Mouse (Mus musculus) intestine, embryonic 16.5 days (tissue): ENCODE measurements around the gene Vat1l. TPM values are rescaled to one million over a fixed set of nuclear protein-coding genes. Genes with fewer than 3 reads are reported as not detected.

ENCODE experiments used
- ATAC-seq: fragments of 200-750 bp; cut with Nextera tagmentation; 2 replicates; pipeline ENCODE4 v1.8.0; 2017; ENCODE audit warnings: moderate TSS enrichment, moderate library complexity
- H3K27ac ChIP-seq: fragments of 300-500 bp; sonication (generic); 2 replicates; pipeline ENCODE4 v1.5.1; 2014; ENCODE audit warnings: mild to moderate bottlenecking, low read length
- H3K27me3 ChIP-seq: fragments of 300-500 bp; sonication (generic); replicated peaks from 2 replicates; pipeline ENCODE4 v1.6.1; 2014; ENCODE audit warnings: low read length, control low read depth, mixed read lengths; ENCODE audit not compliant: control insufficient read depth, insufficient read depth
- H3K36me3 ChIP-seq: fragments of 300-500 bp; sonication (generic); 2 replicates; pipeline ENCODE4 v1.6.1; 2014; ENCODE audit warnings: low read length, control low read depth; ENCODE audit not compliant: control insufficient read depth, insufficient read depth
- H3K4me1 ChIP-seq: fragments of 300-500 bp; sonication (generic); 2 replicates; pipeline ENCODE4 v1.6.1; 2014; ENCODE audit warnings: low read length, control low read depth, mixed read lengths; ENCODE audit not compliant: control insufficient read depth, insufficient read depth
- H3K4me2 ChIP-seq: fragments of 300-500 bp; sonication (generic); 2 replicates; pipeline ENCODE4 v1.6.1; 2014; ENCODE audit warnings: low read depth, low read length, control low read depth
- H3K4me3 ChIP-seq: fragments of 300-500 bp; sonication (generic); 2 replicates; pipeline ENCODE4 v1.5.1; 2014; ENCODE audit warnings: mild to moderate bottlenecking, low read length
- H3K9ac ChIP-seq: fragments of 300-500 bp; sonication (generic); 2 replicates; pipeline ENCODE4 v1.6.1; 2014; ENCODE audit warnings: low read depth, low read length
- H3K9me3 ChIP-seq: fragments of 300-500 bp; sonication (generic); 2 replicates; pipeline ENCODE4 v1.6.1; 2016; ENCODE audit warnings: low read length, control low read depth; ENCODE audit not compliant: control insufficient read depth
- WGBS: fragments of 180-500 bp; shearing (Covaris S2); extraction: QIAGEN DNeasy Blood & Tissue Kit; methylation state at CpG from one replicate; pipeline ENCODE4 v1.1.7; 2014; 5-methylcytosine and 5-hydroxymethylcytosine counted together
- polyA plus RNA-seq: library from polyadenylated mRNA; unstranded; fragments of >200 nt; fragmentation: Nextera tagmentation; extraction: Ambion mirVana; gene quantifications from 2 replicates; pipeline ENCODE4 v1.2.1, GENCODE M21; 2015

The Vat1l gene
- polyA plus RNA-seq, 1 experiment from 2014 or later, result 2.3 TPM

- Histone ChIP-seq H3K4me1 (peaks cover 4% of the 10 kb centered on the region; the same call in 1 of the 2 replicates), H3K9ac (no peak overlapping the region), H3K36me3 (no peaks in the 10 kb centered on the region), H3K27me3 (peaks cover 24% of the 10 kb centered on the region), H3K9me3 (no peaks in the 10 kb centered on the region), H3K4me3 (no peak overlapping the region), H3K4me2 (no peak overlapping the region), H3K27ac (no peak overlapping the region)
- ATAC-seq, result no peak
- WGBS, result 11% methylated on average over 8 of the region's 8 CpGs
Observed at GRCm38 (mm10) chr8:114206421-114206983, 1.1 kb downstream of the Vat1l start.

DNA sequence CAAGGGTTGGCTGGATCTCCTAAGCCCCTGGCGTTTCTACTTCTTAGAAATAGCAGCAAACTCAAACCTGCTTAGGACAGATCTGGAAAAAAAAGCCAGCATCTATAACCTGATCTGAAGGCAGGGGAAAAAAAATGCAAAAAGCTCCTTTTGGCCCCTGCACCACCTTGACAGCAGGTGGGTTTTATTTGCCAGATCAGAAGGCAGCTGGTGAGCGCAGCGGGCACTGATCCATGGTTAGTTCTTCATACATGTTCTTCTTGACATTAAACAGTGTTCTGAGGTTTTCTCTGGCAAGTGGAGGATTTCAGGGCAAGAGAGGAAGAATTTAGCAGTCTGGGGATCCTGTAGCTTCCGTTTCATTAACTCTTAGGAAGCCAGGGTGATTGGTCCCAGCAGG lies 1.6 kb downstream of the Vat1l start:
- H3K36me3 ChIP-seq, result no peaks in the 10 kb centered on the region
- ATAC-seq, result no peak
- no peak overlapping the region for H3K9ac ChIP-seq
- H3K9me3 ChIP-seq, result no peaks in the 10 kb centered on the region
- no peak overlapping the region for H3K4me2 ChIP-seq
- WGBS, result 37% methylated on average over 4 of the region's 4 CpGs
- no peak overlapping the region for H3K4me3 ChIP-seq
- H3K27ac ChIP-seq, result no peak overlapping the region
- H3K4me1 ChIP-seq, result peaks cover 4% of the 10 kb centered on the region; the same call in 1 of the 2 replicates
- peaks cover 24% of the 10 kb centered on the region for H3K27me3 ChIP-seq

DNA sequence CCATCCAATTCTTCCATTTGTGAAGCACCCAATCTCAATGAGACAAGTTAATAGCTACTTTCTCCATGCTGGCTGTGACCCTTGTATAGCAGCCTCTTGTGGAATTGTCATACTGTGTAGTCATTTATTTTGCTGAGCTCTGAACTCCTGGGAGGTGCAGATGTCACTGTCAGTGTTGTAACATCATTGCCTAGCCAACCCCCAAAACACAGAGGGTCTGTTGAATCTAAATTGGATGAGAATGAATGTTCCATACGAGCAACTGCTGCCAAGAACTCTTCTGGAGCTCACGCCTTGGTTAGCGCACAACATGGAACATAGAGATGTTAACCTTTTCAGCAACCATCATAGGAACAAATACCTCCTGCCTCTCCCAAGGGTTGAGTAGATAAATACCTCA lies 15.4 kb downstream of the Vat1l start:
- Histone ChIP-seq H3K4me1 (no peaks in the 10 kb centered on the region), H3K4me3 (no peak overlapping the region), H3K36me3 (no peaks in the 10 kb centered on the region), H3K27ac (no peak overlapping the region), H3K4me2 (no peak overlapping the region), H3K9me3 (no peaks in the 10 kb centered on the region), H3K27me3 (no peaks in the 10 kb centered on the region), H3K9ac (no peak overlapping the region)
- WGBS, result 82% methylated on average over 3 of the region's 3 CpGs
- no peak for ATAC-seq

- Histone ChIP-seq H3K27me3 (no peaks in the 10 kb centered on the region), H3K4me3 (no peak overlapping the region), H3K36me3 (no peaks in the 10 kb centered on the region), H3K4me2 (no peak overlapping the region), H3K9me3 (no peaks in the 10 kb centered on the region), H3K4me1 (no peaks in the 10 kb centered on the region), H3K27ac (no peak overlapping the region), H3K9ac (no peak overlapping the region)
- 88% methylated on average over 2 of the region's 2 CpGs for WGBS
- no peak for ATAC-seq
Observed at GRCm38 (mm10) chr8:114222001-114222400, 16.6 kb downstream of the Vat1l start.

- no peaks in the 10 kb centered on the region for H3K4me1 ChIP-seq
- H3K27me3 ChIP-seq, result no peaks in the 10 kb centered on the region
- no peaks in the 10 kb centered on the region for H3K9me3 ChIP-seq
- no peak overlapping the region for H3K27ac ChIP-seq
- no peak overlapping the region for H3K9ac ChIP-seq
- no peak for ATAC-seq
- no peak overlapping the region for H3K4me2 ChIP-seq
- H3K36me3 ChIP-seq, result no peaks in the 10 kb centered on the region
- WGBS, result 78% methylated on average over 2 of the region's 2 CpGs
- H3K4me3 ChIP-seq, result no peak overlapping the region
Observed at GRCm38 (mm10) chr8:114224001-114224400, 18.6 kb downstream of the Vat1l start.

GRCm38 (mm10) chr8:114251321-114252065 lies 46.1 kb downstream of the Vat1l start:
- no peak overlapping the region for H3K27ac ChIP-seq
- H3K9ac ChIP-seq, result no peak overlapping the region
- H3K27me3 ChIP-seq, result no peaks in the 10 kb centered on the region
- no peaks in the 10 kb centered on the region for H3K4me1 ChIP-seq
- H3K4me2 ChIP-seq, result no peak overlapping the region
- no peak overlapping the region for H3K4me3 ChIP-seq
- H3K36me3 ChIP-seq, result no peaks in the 10 kb centered on the region
- H3K9me3 ChIP-seq, result no peaks in the 10 kb centered on the region
- WGBS, result 72% methylated on average over 3 of the region's 3 CpGs
- ATAC-seq, result no peak

GRCm38 (mm10) chr8:114258685-114259084 lies 53.3 kb downstream of the Vat1l start:
- H3K9ac ChIP-seq, result no peak overlapping the region
- H3K4me2 ChIP-seq, result no peak overlapping the region
- no peak overlapping the region for H3K27ac ChIP-seq
- no peaks in the 10 kb centered on the region for H3K36me3 ChIP-seq
- H3K27me3 ChIP-seq, result no peaks in the 10 kb centered on the region
- WGBS, result 75% methylated on average over 4 of the region's 4 CpGs
- H3K4me3 ChIP-seq, result no peak overlapping the region
- ATAC-seq, result no peak
- H3K4me1 ChIP-seq, result no peaks in the 10 kb centered on the region
- no peaks in the 10 kb centered on the region for H3K9me3 ChIP-seq

- Histone ChIP-seq H3K27ac (no peak overlapping the region), H3K9ac (no peak overlapping the region), H3K4me1 (no peaks in the 10 kb centered on the region), H3K4me3 (no peak overlapping the region), H3K36me3 (no peaks in the 10 kb centered on the region), H3K4me2 (no peak overlapping the region), H3K9me3 (no peaks in the 10 kb centered on the region), H3K27me3 (no peaks in the 10 kb centered on the region)
- WGBS, result 73% methylated on average over 5 of the region's 5 CpGs
- no peak for ATAC-seq
Observed at GRCm38 (mm10) chr8:114259713-114260355, 54.4 kb downstream of the Vat1l start.

DNA sequence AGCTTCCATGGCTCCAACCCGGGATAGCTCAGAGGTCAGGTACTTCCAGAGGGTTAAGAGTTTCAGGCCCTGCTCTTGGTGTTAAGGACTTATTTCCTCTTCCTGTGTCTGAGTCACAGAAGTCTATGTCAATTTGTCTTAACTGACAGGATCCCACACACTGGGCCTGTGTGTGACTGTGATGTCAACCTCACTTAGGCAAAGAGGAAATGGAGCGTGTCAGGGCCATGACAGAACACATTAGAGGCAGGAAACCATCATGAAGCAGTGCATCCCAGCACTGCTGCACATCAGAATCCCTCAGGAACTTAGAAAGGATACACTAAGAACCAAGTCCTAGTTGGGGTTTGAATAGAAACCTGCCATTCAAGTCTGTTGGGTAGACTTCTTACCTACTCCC lies 56.9 kb downstream of the Vat1l start:
- 62% methylated on average over 2 of the region's 2 CpGs for WGBS
- Histone ChIP-seq H3K9me3 (no peaks in the 10 kb centered on the region), H3K36me3 (no peaks in the 10 kb centered on the region), H3K4me1 (no peaks in the 10 kb centered on the region), H3K4me2 (no peak overlapping the region), H3K27ac (no peak overlapping the region), H3K9ac (no peak overlapping the region), H3K4me3 (no peak overlapping the region), H3K27me3 (no peaks in the 10 kb centered on the region)
- 0 out of 2 replicates have a peak, but pooled peaks have one; percentile 36 for ATAC-seq
